Mouse (Mus musculus): ENCODE results near the gene Ksr2. TPM values are rescaled to one million over a fixed set of nuclear protein-coding genes. Genes with fewer than 3 reads are reported as not detected.

The Ksr2 gene
- polyA plus RNA-seq, 1 experiment from 2014 or later, result 0.36 TPM

DNA sequence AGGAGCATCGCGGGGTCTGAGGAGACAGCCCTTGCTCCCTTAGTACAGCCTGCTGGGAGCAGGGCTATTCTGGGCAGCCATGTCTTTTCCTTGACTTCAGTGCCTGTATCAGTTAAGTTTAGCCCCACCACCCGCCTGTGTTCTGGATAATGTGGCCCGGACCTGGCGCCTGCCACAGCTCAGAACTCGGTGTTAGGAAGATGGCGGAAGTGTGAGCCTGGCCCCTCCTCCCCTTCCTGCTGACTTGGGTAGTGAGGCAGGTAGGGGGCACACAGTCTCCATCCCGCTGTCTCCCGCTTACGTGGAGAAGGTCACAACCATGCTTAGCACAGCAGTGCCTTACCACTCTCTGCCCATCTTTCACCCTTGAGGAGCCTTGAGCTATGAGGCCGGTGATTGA is 68.2 kb downstream of the Ksr2 start:
- no peak overlapping the region for H3K4me2 ChIP-seq (ENCODE audit: low read depth, low read length)
- no peak overlapping the region for H3K4me3 ChIP-seq (replicated peaks; ENCODE audit: low read length)
- no peaks in the 10 kb centered on the region for H3K36me3 ChIP-seq (ENCODE audit: control insufficient read depth, insufficient read depth, low read length)
- H3K9me3 ChIP-seq (replicated peaks; ENCODE audit: control insufficient read depth, low read length), result no peaks in the 10 kb centered on the region
- no peaks in the 10 kb centered on the region for H3K27me3 ChIP-seq (ENCODE audit: control insufficient read depth, insufficient read depth, low read length)
- no peak overlapping the region for H3K9ac ChIP-seq (ENCODE audit: low read length)
- 76% methylated on average over 11 of the region's 11 CpGs for WGBS
- no peak for ATAC-seq (ENCODE audit: insufficient read depth, low FRiP score)
- H3K27ac ChIP-seq (ENCODE audit: low read length), result no peak overlapping the region
- H3K4me1 ChIP-seq (ENCODE audit: control insufficient read depth, insufficient read depth, low read length), result no peaks in the 10 kb centered on the region

DNA sequence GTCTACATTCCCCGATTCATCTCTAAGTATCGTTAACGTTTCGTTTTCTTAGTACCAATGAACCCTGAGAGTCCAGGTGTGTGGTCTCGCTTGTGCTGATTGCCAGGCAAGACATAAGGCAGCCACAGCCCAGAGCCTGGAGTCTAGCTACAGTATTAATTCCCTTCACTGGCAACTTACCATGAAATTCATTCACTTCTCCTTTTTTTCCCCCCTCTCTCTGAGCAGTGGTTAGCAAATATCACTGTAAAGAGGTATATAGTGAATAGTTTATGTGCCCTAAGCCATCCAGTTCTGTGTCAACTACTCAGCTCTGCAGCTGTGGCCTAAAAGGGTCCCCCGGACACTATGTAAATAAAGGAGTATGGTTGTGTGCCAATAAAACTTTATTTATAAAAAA is 71.6 kb downstream of the Ksr2 start:
- no peak overlapping the region for H3K4me3 ChIP-seq (replicated peaks; ENCODE audit: low read length)
- WGBS, result 51% methylated on average over 6 of the region's 6 CpGs
- H3K9me3 ChIP-seq (replicated peaks; ENCODE audit: control insufficient read depth, low read length), result no peaks in the 10 kb centered on the region

DNA sequence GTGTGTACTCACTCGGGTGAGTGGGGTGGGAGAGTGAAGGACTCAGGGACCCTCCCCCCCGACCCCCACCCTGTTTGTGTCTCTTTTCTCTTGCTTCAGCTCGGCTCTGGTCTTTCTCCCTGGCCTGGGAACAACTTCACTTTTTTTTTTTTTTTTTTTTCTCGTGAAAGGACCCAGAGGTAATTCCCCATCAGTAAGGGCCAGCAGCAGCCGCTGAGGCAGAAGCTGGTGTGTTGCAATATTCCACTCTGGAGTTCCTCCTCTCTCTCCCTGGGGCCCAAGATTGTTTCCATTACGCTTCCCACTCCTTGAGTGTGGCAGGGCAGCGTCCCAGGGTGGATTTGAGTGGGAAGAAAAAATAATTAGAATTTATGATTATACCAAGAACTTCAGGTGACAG is 72.3 kb downstream of the Ksr2 start:
- H3K36me3 ChIP-seq (ENCODE audit: control insufficient read depth, insufficient read depth, low read length), result no peaks in the 10 kb centered on the region
- WGBS, result 59% methylated on average over 7 of the region's 7 CpGs
- H3K4me2 ChIP-seq (ENCODE audit: low read depth, low read length), result no peak overlapping the region
- no peaks in the 10 kb centered on the region for H3K9me3 ChIP-seq (replicated peaks; ENCODE audit: control insufficient read depth, low read length)
- no peak overlapping the region for H3K4me3 ChIP-seq (replicated peaks; ENCODE audit: low read length)
- H3K4me1 ChIP-seq (ENCODE audit: control insufficient read depth, insufficient read depth, low read length), result no peaks in the 10 kb centered on the region
- no peak overlapping the region for H3K27ac ChIP-seq (ENCODE audit: low read length)
- H3K9ac ChIP-seq (ENCODE audit: low read length), result no peak overlapping the region
- no peak for ATAC-seq (ENCODE audit: insufficient read depth, low FRiP score)
- no peaks in the 10 kb centered on the region for H3K27me3 ChIP-seq (ENCODE audit: control insufficient read depth, insufficient read depth, low read length)

More for the DNA sequence above, 71.6 kb downstream of the Ksr2 start:
- H3K36me3 ChIP-seq (ENCODE audit: control insufficient read depth, insufficient read depth, low read length), result no peaks in the 10 kb centered on the region
- no peak overlapping the region for H3K4me2 ChIP-seq (ENCODE audit: low read depth, low read length)
- H3K9ac ChIP-seq (ENCODE audit: low read length), result no peak overlapping the region
- ATAC-seq (ENCODE audit: insufficient read depth, low FRiP score), result no peak
- no peaks in the 10 kb centered on the region for H3K4me1 ChIP-seq (ENCODE audit: control insufficient read depth, insufficient read depth, low read length)
- no peaks in the 10 kb centered on the region for H3K27me3 ChIP-seq (ENCODE audit: control insufficient read depth, insufficient read depth, low read length)
- H3K27ac ChIP-seq (ENCODE audit: low read length), result no peak overlapping the region

DNA sequence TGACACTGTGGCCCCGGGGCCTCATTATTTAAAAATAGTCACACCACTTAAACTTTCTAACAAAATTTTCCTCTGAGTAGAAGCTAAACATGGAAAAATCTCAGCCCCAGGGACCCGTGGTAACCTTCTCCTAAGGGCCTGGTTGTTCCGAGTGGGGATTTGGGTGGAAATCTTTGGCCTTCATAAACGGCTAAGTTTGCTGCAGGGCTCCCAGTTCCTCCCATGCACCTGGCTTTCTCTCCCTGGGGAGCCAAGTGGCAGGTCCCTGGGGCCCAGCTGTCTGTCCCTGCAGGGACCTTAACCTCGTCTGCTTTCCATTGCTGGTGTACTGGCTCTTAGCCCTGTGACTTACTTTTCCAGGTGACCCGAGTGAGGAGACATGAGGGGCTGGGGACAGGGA is 74.4 kb downstream of the Ksr2 start:
- WGBS, result 80% methylated on average over 6 of the region's 6 CpGs
- no peaks in the 10 kb centered on the region for H3K36me3 ChIP-seq (ENCODE audit: control insufficient read depth, insufficient read depth, low read length)
- H3K4me2 ChIP-seq (ENCODE audit: low read depth, low read length), result no peak overlapping the region
- H3K27ac ChIP-seq (ENCODE audit: low read length), result no peak overlapping the region
- H3K9me3 ChIP-seq (replicated peaks; ENCODE audit: control insufficient read depth, low read length), result no peaks in the 10 kb centered on the region
- H3K4me1 ChIP-seq (ENCODE audit: control insufficient read depth, insufficient read depth, low read length), result no peaks in the 10 kb centered on the region
- no peak for ATAC-seq (ENCODE audit: insufficient read depth, low FRiP score)
- H3K27me3 ChIP-seq (ENCODE audit: control insufficient read depth, insufficient read depth, low read length), result no peaks in the 10 kb centered on the region
- no peak overlapping the region for H3K9ac ChIP-seq (ENCODE audit: low read length)
- H3K4me3 ChIP-seq (replicated peaks; ENCODE audit: low read length), result no peak overlapping the region

DNA sequence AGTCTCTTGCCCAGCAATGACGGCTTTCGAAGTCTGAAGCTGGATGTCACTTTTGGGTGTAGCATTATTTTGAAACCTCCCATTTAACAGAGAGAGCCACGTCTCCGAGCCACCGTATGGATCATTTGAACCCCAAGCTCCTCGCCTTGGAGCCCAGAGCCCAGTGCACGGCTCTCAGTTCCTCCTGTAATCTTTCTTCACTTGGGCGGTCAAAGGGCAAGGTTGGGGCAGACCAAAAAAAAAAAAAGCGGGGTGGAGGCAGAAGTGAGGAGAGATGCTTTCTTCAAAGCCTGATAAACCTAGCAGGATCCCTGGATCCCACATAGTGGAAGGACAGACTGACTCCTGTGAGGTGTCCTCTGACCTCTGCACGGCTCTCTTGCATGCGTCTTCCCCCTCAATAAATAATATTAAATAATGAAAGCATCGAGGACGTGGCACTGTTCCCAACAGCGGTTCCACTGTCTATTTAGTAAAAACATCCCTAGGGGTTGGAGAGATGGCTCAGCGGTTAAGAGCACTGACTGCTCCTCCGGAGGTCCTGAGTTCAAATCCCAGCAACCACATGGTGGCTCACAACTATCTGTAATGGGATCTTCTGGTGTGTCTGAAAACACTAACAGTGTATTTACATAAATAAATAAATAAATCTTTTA is 75.0 kb downstream of the Ksr2 start:
- Histone ChIP-seq H3K9me3 (replicated peaks; ENCODE audit: control insufficient read depth, low read length) (no peaks in the 10 kb centered on the region), H3K27ac (ENCODE audit: low read length) (no peak overlapping the region), H3K9ac (ENCODE audit: low read length) (no peak overlapping the region), H3K4me3 (replicated peaks; ENCODE audit: low read length) (no peak overlapping the region), H3K4me1 (ENCODE audit: control insufficient read depth, insufficient read depth, low read length) (0 out of 2 replicates have a peak, but pooled peaks cover 2% of the 10 kb centered on the region), H3K4me2 (ENCODE audit: low read depth, low read length) (no peak overlapping the region), H3K36me3 (ENCODE audit: control insufficient read depth, insufficient read depth, low read length) (no peaks in the 10 kb centered on the region), H3K27me3 (ENCODE audit: control insufficient read depth, insufficient read depth, low read length) (no peaks in the 10 kb centered on the region)
- whole genome bisulfite sequencing, result 83% methylated on average over 16 of the region's 16 CpGs
- no peak for ATAC-seq (ENCODE audit: insufficient read depth, low FRiP score)

DNA sequence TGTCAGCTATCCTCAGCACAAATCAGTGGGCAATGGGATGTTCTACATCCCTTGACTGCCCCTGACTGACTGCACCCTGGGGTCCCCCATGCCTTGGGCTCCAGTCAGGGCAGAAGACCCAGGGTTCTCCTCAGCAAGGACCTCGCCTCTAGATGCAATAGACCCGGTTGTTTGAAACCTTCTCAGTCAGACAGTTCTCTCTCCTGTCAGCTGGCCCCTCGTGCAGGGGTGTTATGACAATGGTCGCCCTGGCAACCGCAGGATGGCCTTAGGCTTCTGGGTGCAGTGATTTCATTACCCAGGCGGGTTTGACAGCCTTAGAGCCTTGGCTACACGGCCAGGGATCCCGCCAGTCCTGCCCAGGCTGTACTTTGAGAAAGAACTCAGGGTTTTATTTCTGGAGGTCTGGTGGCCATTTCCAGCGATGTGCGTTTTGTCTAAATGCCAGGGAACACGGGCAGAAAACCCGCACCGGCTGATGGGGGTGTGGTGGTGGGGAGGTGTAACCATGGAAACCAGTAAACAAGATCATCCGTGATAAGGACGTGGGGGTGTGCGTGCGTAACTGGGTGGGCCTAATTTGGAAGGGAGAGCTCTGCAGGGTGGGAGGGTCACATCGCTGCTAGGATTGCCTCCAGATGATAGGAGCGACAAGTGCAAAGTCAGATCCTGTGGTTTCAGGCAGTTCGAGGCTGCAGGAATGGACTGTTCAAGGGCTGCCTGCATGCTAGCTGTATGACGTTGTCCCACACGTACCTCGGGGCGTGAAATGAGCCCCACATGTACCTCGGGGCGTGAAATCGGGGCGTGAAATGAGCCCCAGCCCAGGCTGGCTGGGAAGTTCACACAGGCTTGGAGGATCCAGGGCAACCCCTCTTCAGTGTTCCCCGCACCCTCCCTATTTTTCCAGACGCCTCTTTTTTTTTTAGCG is 79.4 kb downstream of the Ksr2 start:
- 0 out of 2 replicates have a peak, but pooled peaks cover 2% of the 10 kb centered on the region for H3K4me1 ChIP-seq (ENCODE audit: control insufficient read depth, insufficient read depth, low read length)
- no peaks in the 10 kb centered on the region for H3K36me3 ChIP-seq (ENCODE audit: control insufficient read depth, insufficient read depth, low read length)
- H3K4me3 ChIP-seq (replicated peaks; ENCODE audit: low read length), result no peak overlapping the region
- 20% methylated on average over 31 of the region's 31 CpGs for WGBS
- peak overlapping the region; percentile 32 for H3K9ac ChIP-seq (ENCODE audit: low read length)
- H3K27ac ChIP-seq (ENCODE audit: low read length), result no peak overlapping the region
- peak overlapping the region; percentile 27; the same call in 1 of the 2 replicates for H3K4me2 ChIP-seq (ENCODE audit: low read depth, low read length)
- no peaks in the 10 kb centered on the region for H3K9me3 ChIP-seq (replicated peaks; ENCODE audit: control insufficient read depth, low read length)
- no peaks in the 10 kb centered on the region for H3K27me3 ChIP-seq (ENCODE audit: control insufficient read depth, insufficient read depth, low read length)
- no peak for ATAC-seq (ENCODE audit: insufficient read depth, low FRiP score)

DNA sequence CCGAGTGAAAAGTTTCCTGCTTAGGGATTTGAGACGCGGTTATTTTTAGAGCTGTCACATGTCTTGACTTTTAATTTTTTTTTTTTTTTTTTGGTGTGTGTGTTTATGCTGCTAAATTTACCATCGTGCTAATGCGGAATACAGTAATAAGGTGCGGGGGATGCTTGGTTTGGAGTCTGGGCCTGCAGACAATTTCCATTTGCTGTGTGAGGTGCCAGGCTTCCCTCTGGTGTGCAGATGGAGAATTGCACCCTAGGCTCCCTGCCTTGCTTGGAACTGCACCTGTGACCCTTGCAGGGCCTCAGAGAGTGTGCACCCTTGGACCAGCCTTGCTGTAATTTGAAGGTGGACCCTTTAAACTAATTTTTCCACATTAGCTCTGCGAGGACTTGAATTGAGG is 80.1 kb downstream of the Ksr2 start:
- Histone ChIP-seq H3K27me3 (ENCODE audit: control insufficient read depth, insufficient read depth, low read length) (no peaks in the 10 kb centered on the region), H3K4me1 (ENCODE audit: control insufficient read depth, insufficient read depth, low read length) (0 out of 2 replicates have a peak, but pooled peaks cover 2% of the 10 kb centered on the region), H3K4me2 (ENCODE audit: low read depth, low read length) (0 out of 2 replicates have a peak overlapping the region, but pooled peaks have one; percentile 27), H3K36me3 (ENCODE audit: control insufficient read depth, insufficient read depth, low read length) (no peaks in the 10 kb centered on the region), H3K27ac (ENCODE audit: low read length) (no peak overlapping the region), H3K9ac (ENCODE audit: low read length) (no peak overlapping the region), H3K4me3 (replicated peaks; ENCODE audit: low read length) (no peak overlapping the region), H3K9me3 (replicated peaks; ENCODE audit: control insufficient read depth, low read length) (no peaks in the 10 kb centered on the region)
- ATAC-seq (ENCODE audit: insufficient read depth, low FRiP score), result peak; percentile 46; the same call in 1 of the 2 replicates
- 17% methylated on average over 7 of the region's 7 CpGs for WGBS

DNA sequence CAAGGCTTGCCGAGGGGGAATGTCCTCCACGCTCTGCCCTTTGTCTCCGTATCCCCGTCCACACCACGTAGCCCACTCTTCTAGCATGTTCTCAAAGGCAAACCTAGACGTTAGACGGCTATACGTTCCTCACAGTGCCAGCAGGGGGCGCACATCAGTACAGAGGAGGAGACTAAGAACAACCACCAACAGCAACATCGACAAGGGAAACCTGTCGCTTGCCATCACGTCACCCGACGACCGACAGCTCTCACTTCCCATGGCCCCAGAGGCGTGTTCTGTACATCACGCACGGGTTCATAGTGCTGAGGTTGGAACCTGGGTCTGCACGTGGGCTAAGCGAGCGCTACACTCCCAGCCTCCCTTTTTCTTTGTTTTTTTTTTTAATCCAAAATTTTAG is 83.3 kb downstream of the Ksr2 start:
- no peak overlapping the region for H3K4me2 ChIP-seq (ENCODE audit: low read depth, low read length)
- no peaks in the 10 kb centered on the region for H3K27me3 ChIP-seq (ENCODE audit: control insufficient read depth, insufficient read depth, low read length)
- no peak overlapping the region for H3K9ac ChIP-seq (ENCODE audit: low read length)
- H3K4me3 ChIP-seq (replicated peaks; ENCODE audit: low read length), result no peak overlapping the region
- H3K36me3 ChIP-seq (ENCODE audit: control insufficient read depth, insufficient read depth, low read length), result no peaks in the 10 kb centered on the region
- 61% methylated on average over 21 of the region's 21 CpGs for WGBS
- ATAC-seq (ENCODE audit: insufficient read depth, low FRiP score), result no peak
- H3K9me3 ChIP-seq (replicated peaks; ENCODE audit: control insufficient read depth, low read length), result no peaks in the 10 kb centered on the region
- H3K27ac ChIP-seq (ENCODE audit: low read length), result no peak overlapping the region
- 0 out of 2 replicates have a peak, but pooled peaks cover 2% of the 10 kb centered on the region for H3K4me1 ChIP-seq (ENCODE audit: control insufficient read depth, insufficient read depth, low read length)

DNA sequence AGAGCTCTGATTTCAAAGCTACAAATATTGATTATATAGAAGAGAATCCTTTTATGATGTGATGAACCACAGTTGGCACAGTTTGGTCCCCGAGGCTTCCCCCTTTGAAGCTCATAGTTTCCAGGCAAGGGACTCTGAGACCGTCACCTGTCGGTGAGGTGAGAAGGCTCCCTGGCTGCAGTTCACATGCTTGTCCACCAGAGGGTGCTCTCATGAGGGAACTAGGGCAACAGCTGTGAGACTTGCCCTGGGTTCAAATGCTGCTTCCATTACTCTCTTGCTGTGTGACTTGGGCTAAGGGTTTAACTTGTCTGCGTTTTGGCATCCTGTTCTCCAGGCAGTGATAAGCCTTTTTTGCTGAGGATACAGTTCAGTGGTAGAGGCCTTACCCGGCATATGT is 88.8 kb downstream of the Ksr2 start:
- Histone ChIP-seq H3K4me1 (ENCODE audit: control insufficient read depth, insufficient read depth, low read length) (no peaks in the 10 kb centered on the region), H3K27me3 (ENCODE audit: control insufficient read depth, insufficient read depth, low read length) (no peaks in the 10 kb centered on the region), H3K4me2 (ENCODE audit: low read depth, low read length) (no peak overlapping the region), H3K36me3 (ENCODE audit: control insufficient read depth, insufficient read depth, low read length) (no peaks in the 10 kb centered on the region), H3K27ac (ENCODE audit: low read length) (no peak overlapping the region), H3K9me3 (replicated peaks; ENCODE audit: control insufficient read depth, low read length) (no peaks in the 10 kb centered on the region), H3K9ac (ENCODE audit: low read length) (no peak overlapping the region), H3K4me3 (replicated peaks; ENCODE audit: low read length) (no peak overlapping the region)
- ATAC-seq (ENCODE audit: insufficient read depth, low FRiP score), result no peak
- 81% methylated on average over 5 of the region's 5 CpGs for WGBS

All from stomach, embryonic 16.5 days (tissue).